Mouse (Mus musculus) macrophage (primary cell): Measurements from ENCODE around the gene Sumf1. TPM values are rescaled to one million over a fixed set of nuclear protein-coding genes. Genes with fewer than 3 reads are reported as not detected.

Experiments used
- H3K27ac ChIP-seq: fragments of 350-480 bp; formaldehyde crosslinking; 2 replicates; pipeline ENCODE4 v1.9.0; 2021
- H3K36me3 ChIP-seq: fragments of 350-480 bp; formaldehyde crosslinking; 2 replicates; pipeline ENCODE4 v1.9.0; 2021; ENCODE audit errors: inconsistent target
- H3K4me3 ChIP-seq: fragments of 350-480 bp; formaldehyde crosslinking; 2 replicates; pipeline ENCODE4 v1.9.0; 2021; ENCODE audit errors: inconsistent target
- H3K79me2 ChIP-seq: fragments of 350-480 bp; formaldehyde crosslinking; 2 replicates; pipeline ENCODE4 v1.9.0; 2021; ENCODE audit errors: inconsistent target
- WGBS: methylation state at CpG from one replicate; pipeline ENCODE4 v1.1.7; 2026; ENCODE audit warnings: inconsistent platforms; ENCODE audit not compliant: missing documents; 5-methylcytosine and 5-hydroxymethylcytosine counted together
- polyA plus RNA-seq: library from polyadenylated mRNA; stranded (reverse); fragments of 250-400 nt; gene quantifications from 3 replicates; pipeline ENCODE4 v1.2.4, GENCODE M21; 2018; ENCODE audit warnings: inconsistent platforms
- total RNA-seq, 78 experiments: library from RNA; depleted of rRNA; stranded (reverse); fragments of 250-400 nt; gene quantifications; 1 replicate in 9 of 78; 2 replicates in 24 of 78; 3 replicates in 43 of 78; 4 replicates in 2 of 78; pipeline ENCODE4 v1.2.4; 2018; ENCODE audit warnings: inconsistent platforms in 56 of 78

Gene Sumf1
- total RNA-seq (2018; cell fraction: chromatin; rRNA removed) = 100 to 1,000 TPM in 1 of 26 experiments, 10 to 100 TPM in 25; 25.1 to 108 (median 63.4) TPM
- 100 to 1,000 TPM in 12 of 26 experiments, 10 to 100 TPM in 14; 69.2 to 127 (median 95.7) TPM for total RNA-seq (2018; cell fraction: cytosol; rRNA removed)
- total RNA-seq (2018; cell fraction: nucleus; rRNA removed) = 100 to 1,000 TPM in 17 of 26 experiments, 10 to 100 TPM in 9; 55.6 to 176 (median 120) TPM
- 81.7 to 115 TPM (median 90.0 TPM) in 3 replicates for polyA plus RNA-seq

- 3% methylated on average over 48 of the region's 49 CpGs for WGBS
- Histone ChIP-seq H3K27ac (peak within 1 kb of the TSS; percentile 35; the same call in 1 of the 2 replicates), H3K4me3 (peak within 1 kb of the TSS; percentile 74), H3K79me2 (peaks cover 50% of the 10 kb centered on the region), H3K36me3 (peaks cover 8% of the 10 kb centered on the region; the same call in 1 of the 2 replicates)
Measured at GRCm38 (mm10) chr6:108184847-108185684, at the start of gene Sumf1. TSS of gene Sumf1 (minus strand) at chr6:108185582.

GRCm38 (mm10) chr6:108234536-108234935, 49.2 kb upstream of the Sumf1 start:
- 98% methylated on average over 6 of the region's 6 CpGs for WGBS
- no peak overlapping the region for H3K4me3 ChIP-seq
- no peaks in the 10 kb centered on the region; the same call in 1 of the 2 replicates for H3K79me2 ChIP-seq
- H3K36me3 ChIP-seq = peaks cover 15% of the 10 kb centered on the region; the same call in 1 of the 2 replicates
- no peak overlapping the region for H3K27ac ChIP-seq

GRCm38 (mm10) chr6:108233070-108233469, 47.7 kb upstream of the Sumf1 start:
- H3K79me2 ChIP-seq = no peaks in the 10 kb centered on the region; the same call in 1 of the 2 replicates
- no peak overlapping the region for H3K4me3 ChIP-seq
- H3K36me3 ChIP-seq = peaks cover 11% of the 10 kb centered on the region; the same call in 1 of the 2 replicates
- H3K27ac ChIP-seq = no peak overlapping the region
- WGBS = 34% methylated on average over 5 of the region's 6 CpGs

- H3K4me3 ChIP-seq = no peak overlapping the region
- H3K36me3 ChIP-seq = peaks cover under 1% of the 10 kb centered on the region; the same call in 1 of the 2 replicates
- 71% methylated on average over 11 of the region's 11 CpGs for WGBS
- H3K27ac ChIP-seq = no peak overlapping the region
- peaks cover 7% of the 10 kb centered on the region; the same call in 1 of the 2 replicates for H3K79me2 ChIP-seq
Measured at GRCm38 (mm10) chr6:108231892-108232710, 46.7 kb upstream of the Sumf1 start.

- H3K4me3 ChIP-seq = no peak overlapping the region
- WGBS = 57% methylated on average over 3 of the region's 3 CpGs
- no peak overlapping the region for H3K27ac ChIP-seq
- H3K79me2 ChIP-seq = peaks cover 7% of the 10 kb centered on the region; the same call in 1 of the 2 replicates
- H3K36me3 ChIP-seq = no peaks in the 10 kb centered on the region
Measured at GRCm38 (mm10) chr6:108230608-108231007, 45.2 kb upstream of the Sumf1 start.

- WGBS = 86% methylated on average over 2 of the region's 2 CpGs
- H3K27ac ChIP-seq = no peak overlapping the region
- H3K4me3 ChIP-seq = no peak overlapping the region
- H3K36me3 ChIP-seq = no peaks in the 10 kb centered on the region
- H3K79me2 ChIP-seq = peaks cover 7% of the 10 kb centered on the region; the same call in 1 of the 2 replicates
Measured at GRCm38 (mm10) chr6:108228601-108229000, 43.2 kb upstream of the Sumf1 start.

GRCm38 (mm10) chr6:108228048-108228447, 42.7 kb upstream of the Sumf1 start:
- Histone ChIP-seq H3K36me3 (no peaks in the 10 kb centered on the region), H3K4me3 (no peak overlapping the region), H3K79me2 (peaks cover 7% of the 10 kb centered on the region; the same call in 1 of the 2 replicates), H3K27ac (no peak overlapping the region)
- 83% methylated on average over 6 of the region's 6 CpGs for WGBS

GRCm38 (mm10) chr6:108227461-108227860, 42.1 kb upstream of the Sumf1 start:
- peaks cover 7% of the 10 kb centered on the region; the same call in 1 of the 2 replicates for H3K79me2 ChIP-seq
- 95% methylated on average over 6 of the region's 6 CpGs for WGBS
- no peaks in the 10 kb centered on the region for H3K36me3 ChIP-seq
- no peak overlapping the region for H3K27ac ChIP-seq
- no peak overlapping the region for H3K4me3 ChIP-seq

GRCm38 (mm10) chr6:108226230-108226629, 40.8 kb upstream of the Sumf1 start:
- Histone ChIP-seq H3K27ac (no peak overlapping the region), H3K36me3 (no peaks in the 10 kb centered on the region), H3K4me3 (no peak overlapping the region), H3K79me2 (peaks cover 11% of the 10 kb centered on the region; the same call in 1 of the 2 replicates)
- 94% methylated on average over 7 of the region's 7 CpGs for WGBS

- WGBS = 88% methylated on average over 2 of the region's 2 CpGs
- H3K27ac ChIP-seq = no peak overlapping the region
- no peak overlapping the region for H3K4me3 ChIP-seq
Measured at GRCm38 (mm10) chr6:108225027-108225426, 39.6 kb upstream of the Sumf1 start.

GRCm38 (mm10) chr6:108224361-108224760, 39.0 kb upstream of the Sumf1 start:
- H3K79me2 ChIP-seq = peaks cover 15% of the 10 kb centered on the region; the same call in 1 of the 2 replicates
- H3K4me3 ChIP-seq = no peak overlapping the region
- no peak overlapping the region for H3K27ac ChIP-seq
- H3K36me3 ChIP-seq = no peaks in the 10 kb centered on the region
- 92% methylated on average over 4 of the region's 4 CpGs for WGBS

More at GRCm38 (mm10) chr6:108225027-108225426, 39.6 kb upstream of the Sumf1 start:
- H3K36me3 ChIP-seq = no peaks in the 10 kb centered on the region
- peaks cover 15% of the 10 kb centered on the region; the same call in 1 of the 2 replicates for H3K79me2 ChIP-seq

- 56% methylated on average over 5 of the region's 5 CpGs for WGBS
Measured at GRCm38 (mm10) chr6:108222875-108223274, 37.5 kb upstream of the Sumf1 start.

GRCm38 (mm10) chr6:108222435-108222834, 37.1 kb upstream of the Sumf1 start:
- no peaks in the 10 kb centered on the region for H3K36me3 ChIP-seq
- H3K79me2 ChIP-seq = peaks cover 16% of the 10 kb centered on the region; the same call in 1 of the 2 replicates
- no peak overlapping the region for H3K4me3 ChIP-seq
- H3K27ac ChIP-seq = no peak overlapping the region
- 86% methylated on average over 5 of the region's 5 CpGs for WGBS

More at GRCm38 (mm10) chr6:108222875-108223274, 37.5 kb upstream of the Sumf1 start:
- Histone ChIP-seq H3K27ac (no peak overlapping the region), H3K79me2 (peaks cover 18% of the 10 kb centered on the region; the same call in 1 of the 2 replicates), H3K4me3 (no peak overlapping the region), H3K36me3 (no peaks in the 10 kb centered on the region)

GRCm38 (mm10) chr6:108217987-108218386, 32.6 kb upstream of the Sumf1 start:
- Histone ChIP-seq H3K4me3 (no peak overlapping the region), H3K79me2 (peaks cover 13% of the 10 kb centered on the region; the same call in 1 of the 2 replicates), H3K27ac (no peak overlapping the region), H3K36me3 (no peaks in the 10 kb centered on the region)
- 86% methylated on average over 3 of the region's 3 CpGs for WGBS
